Mouse (Mus musculus) midbrain, postnatal 0 days (tissue): ENCODE data around the gene Akap8. TPM values are rescaled to one million over a fixed set of nuclear protein-coding genes. Genes with fewer than 3 reads are reported as not detected.

Experiments
- ATAC-seq: fragments of 200-750 bp; cut with Nextera tagmentation; 2 replicates; pipeline ENCODE4 v1.8.0; 2017; ENCODE audit warnings: moderate number of reproducible peaks, mild to moderate bottlenecking, moderate TSS enrichment, moderate library complexity; ENCODE audit not compliant: low FRiP score
- DNase-seq: peaks from one replicate; pipeline ENCODE4 v3.0.0-alpha.2; 2015; ENCODE audit warnings: low spot score
- H3K27ac ChIP-seq: fragments of 300-500 bp; sonication (generic); 2 replicates; pipeline ENCODE4 v1.5.1; 2014; ENCODE audit warnings: low read depth, mild to moderate bottlenecking, low read length, mixed read lengths
- H3K27me3 ChIP-seq: fragments of 300-500 bp; sonication (generic); 2 replicates; pipeline ENCODE4 v1.6.1; 2014; ENCODE audit warnings: low read length, control low read depth, mixed read lengths; ENCODE audit not compliant: insufficient read depth
- H3K36me3 ChIP-seq: fragments of 300-500 bp; sonication (generic); 2 replicates; pipeline ENCODE4 v1.6.1; 2014; ENCODE audit warnings: low read length, control low read depth, mixed read lengths; ENCODE audit not compliant: insufficient read depth
- H3K4me1 ChIP-seq: fragments of 300-500 bp; sonication (generic); 2 replicates; pipeline ENCODE4 v1.6.1; 2014; ENCODE audit warnings: mild to moderate bottlenecking, control low read depth, antibody characterized with exemption, low read length, mixed read lengths; ENCODE audit not compliant: insufficient read depth
- H3K4me2 ChIP-seq: fragments of 300-500 bp; sonication (generic); 2 replicates; pipeline ENCODE4 v1.6.1; 2014; ENCODE audit warnings: low read depth, mild to moderate bottlenecking, low read length, mixed read lengths; ENCODE audit not compliant: poor library complexity, severe bottlenecking
- H3K4me3 ChIP-seq: fragments of 300-500 bp; sonication (generic); 2 replicates; pipeline ENCODE4 v1.5.1; 2014; ENCODE audit warnings: low read depth, mild to moderate bottlenecking, low read length, moderate library complexity
- H3K9ac ChIP-seq: fragments of 300-500 bp; sonication (generic); replicated peaks from 2 replicates; pipeline ENCODE4 v1.6.1; 2014; ENCODE audit warnings: mild to moderate bottlenecking, low read length, moderate library complexity, mixed read lengths; ENCODE audit not compliant: poor library complexity, severe bottlenecking
- H3K9me3 ChIP-seq: fragments of 300-500 bp; sonication (generic); 2 replicates; pipeline ENCODE4 v1.6.1; 2016; ENCODE audit warnings: low read length, control low read depth
- CTCF ChIP-seq: IDR thresholded peaks from 2 replicates; pipeline ENCODE4 v1.5.1; 2016; ENCODE audit warnings: antibody characterized with exemption, mild to moderate bottlenecking
- WGBS: fragments of 180-500 bp; shearing (Covaris S2); extraction: QIAGEN DNeasy Blood & Tissue Kit; methylation state at CpG from one replicate; pipeline ENCODE4 v1.1.7; 2014; 5-methylcytosine and 5-hydroxymethylcytosine counted together
- polyA plus RNA-seq: library from polyadenylated mRNA; unstranded; fragments of >200 nt; fragmentation: Nextera tagmentation; extraction: Ambion mirVana; gene quantifications from 2 replicates; pipeline ENCODE4 v1.2.1, GENCODE M21; 2015
- total RNA-seq: library from RNA; depleted of rRNA; stranded (reverse); fragments of >200 nt; gene quantifications from 2 replicates; pipeline ENCODE4 v1.2.3, GENCODE M21; 2014

Gene Akap8
- total and polyA plus RNA-seq, 2 experiments from 2014 or later = 81.1 to 131 TPM

GRCm38 (mm10) chr17:32281611-32282310 lies 39.3 kb downstream of the Akap8 start:
- no peak for TF ChIP-seq CTCF
- WGBS = 72% methylated on average over 4 of the region's 4 CpGs

GRCm38 (mm10) chr17:32281126-32281525 lies 39.9 kb downstream of the Akap8 start:
- H3K9ac ChIP-seq = no peak overlapping the region
- WGBS = 98% methylated on average over 2 of the region's 2 CpGs
- no peak for DNase-seq
- H3K4me3 ChIP-seq = no peak overlapping the region
- no peak overlapping the region for H3K27ac ChIP-seq
- H3K4me2 ChIP-seq = no peak overlapping the region
- no peaks in the 10 kb centered on the region for H3K27me3 ChIP-seq
- H3K36me3 ChIP-seq = no peaks in the 10 kb centered on the region
- TF ChIP-seq CTCF = no peak
- no peak for ATAC-seq
- H3K4me1 ChIP-seq = peaks cover 4% of the 10 kb centered on the region
- H3K9me3 ChIP-seq = no peaks in the 10 kb centered on the region

More at GRCm38 (mm10) chr17:32281611-32282310, 39.3 kb downstream of the Akap8 start:
- Histone ChIP-seq H3K9me3 (no peaks in the 10 kb centered on the region), H3K27ac (no peak overlapping the region), H3K4me3 (no peak overlapping the region), H3K36me3 (no peaks in the 10 kb centered on the region), H3K4me1 (peaks cover 4% of the 10 kb centered on the region), H3K9ac (no peak overlapping the region), H3K27me3 (no peaks in the 10 kb centered on the region), H3K4me2 (no peak overlapping the region)
- ATAC-seq = no peak
- no peak for DNase-seq

GRCm38 (mm10) chr17:32280575-32280974 lies 40.5 kb downstream of the Akap8 start:
- no peak overlapping the region for H3K27ac ChIP-seq
- H3K9ac ChIP-seq = no peak overlapping the region
- H3K9me3 ChIP-seq = no peaks in the 10 kb centered on the region
- no peak for TF ChIP-seq CTCF
- peaks cover 4% of the 10 kb centered on the region for H3K4me1 ChIP-seq
- no peaks in the 10 kb centered on the region for H3K27me3 ChIP-seq
- DNase-seq (no peak), ATAC-seq (no peak)
- no peak overlapping the region for H3K4me2 ChIP-seq
- H3K4me3 ChIP-seq = no peak overlapping the region
- H3K36me3 ChIP-seq = no peaks in the 10 kb centered on the region
- 93% methylated on average over 3 of the region's 3 CpGs for WGBS

GRCm38 (mm10) chr17:32277201-32277600 lies 43.8 kb downstream of the Akap8 start:
- 73% methylated on average over 1 of the region's 1 CpGs for WGBS
- H3K27ac ChIP-seq = no peak overlapping the region
- H3K27me3 ChIP-seq = no peaks in the 10 kb centered on the region
- ATAC-seq (no peak), DNase-seq (no peak)
- H3K4me1 ChIP-seq = peaks cover 4% of the 10 kb centered on the region
- no peak overlapping the region for H3K4me3 ChIP-seq
- H3K4me2 ChIP-seq = no peak overlapping the region
- H3K36me3 ChIP-seq = no peaks in the 10 kb centered on the region
- TF ChIP-seq CTCF = no peak
- H3K9ac ChIP-seq = no peak overlapping the region
- H3K9me3 ChIP-seq = no peaks in the 10 kb centered on the region

- WGBS = 84% methylated on average over 3 of the region's 3 CpGs
- Histone ChIP-seq H3K36me3 (no peaks in the 10 kb centered on the region), H3K27me3 (no peaks in the 10 kb centered on the region), H3K9ac (no peak overlapping the region), H3K9me3 (no peaks in the 10 kb centered on the region), H3K4me3 (no peak overlapping the region), H3K4me2 (no peak overlapping the region), H3K4me1 (no peaks in the 10 kb centered on the region), H3K27ac (no peak overlapping the region)
- no peak for TF ChIP-seq CTCF
- ATAC-seq (no peak), DNase-seq (no peak)
Measured at GRCm38 (mm10) chr17:32275568-32275967, 45.5 kb downstream of the Akap8 start.

GRCm38 (mm10) chr17:32269151-32269550 lies 51.9 kb downstream of the Akap8 start:
- no peaks in the 10 kb centered on the region for H3K36me3 ChIP-seq
- no peak for TF ChIP-seq CTCF
- no peak overlapping the region for H3K4me2 ChIP-seq
- no peak overlapping the region for H3K27ac ChIP-seq
- DNase-seq (no peak), ATAC-seq (no peak)
- 97% methylated on average over 7 of the region's 7 CpGs for WGBS
- H3K27me3 ChIP-seq = no peaks in the 10 kb centered on the region
- no peak overlapping the region for H3K4me3 ChIP-seq
- no peaks in the 10 kb centered on the region for H3K4me1 ChIP-seq
- no peaks in the 10 kb centered on the region for H3K9me3 ChIP-seq
- H3K9ac ChIP-seq = no peak overlapping the region
